Mouse (Mus musculus): Measurements from ENCODE around the gene Spatc1l. TPM values are rescaled to one million over a fixed set of nuclear protein-coding genes. Genes with fewer than 3 reads are reported as not detected.

Spatc1l gene
- total RNA-seq, 2 experiments from 2014 or later = not detected

DNA sequence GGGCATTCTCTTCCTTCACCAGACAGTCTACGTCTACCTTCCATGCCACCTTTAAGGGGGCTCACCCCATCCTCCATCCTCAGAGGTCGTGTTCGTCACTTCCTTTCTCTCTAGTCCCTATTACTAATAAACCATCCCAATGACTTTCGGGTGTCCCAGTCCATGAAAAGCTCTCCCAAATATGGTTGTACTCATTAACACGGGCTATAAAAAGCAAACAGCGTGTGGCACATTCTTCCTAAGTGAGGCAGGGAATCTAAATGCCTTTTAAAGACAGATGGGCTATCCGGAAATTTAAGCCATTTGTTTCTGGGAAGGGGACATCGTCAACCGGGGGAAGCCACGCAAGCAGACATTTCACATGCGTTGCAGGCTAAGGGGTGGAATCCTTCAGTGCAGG lies 28.1 kb downstream of the Spatc1l start:
- no peak for DNase-seq

GRCm38 (mm10) chr10:76596338-76596737 lies 34.3 kb downstream of the Spatc1l start:
- DNase-seq = no peak
- intact Hi-C loops (cut with DNase I) = no loop called here

More for the DNA sequence above, 28.1 kb downstream of the Spatc1l start:
- intact Hi-C loops (cut with DNase I) = no loop called here

DNA sequence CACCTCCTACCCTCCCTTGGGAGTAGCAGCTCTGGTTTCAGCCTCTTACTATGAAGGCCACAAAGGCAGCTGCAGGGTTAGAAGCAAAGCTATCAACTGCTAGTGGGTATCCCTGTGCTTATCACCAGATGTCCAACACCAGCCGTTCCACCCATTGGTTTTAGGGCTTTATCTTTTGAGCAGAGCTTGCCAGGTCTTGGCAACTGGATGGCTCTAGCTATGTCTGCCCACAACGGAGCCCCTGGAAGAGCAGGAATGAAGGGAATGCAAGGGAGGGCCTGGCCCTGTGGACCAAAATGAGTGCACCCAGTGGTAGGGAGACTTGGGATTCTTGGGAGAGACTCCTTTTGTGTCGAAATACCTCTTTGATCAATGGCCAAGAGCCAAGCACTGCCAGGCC lies 40.6 kb downstream of the Spatc1l start:
- no peak for DNase-seq
- intact Hi-C loops (cut with DNase I) = no loop called here

DNA sequence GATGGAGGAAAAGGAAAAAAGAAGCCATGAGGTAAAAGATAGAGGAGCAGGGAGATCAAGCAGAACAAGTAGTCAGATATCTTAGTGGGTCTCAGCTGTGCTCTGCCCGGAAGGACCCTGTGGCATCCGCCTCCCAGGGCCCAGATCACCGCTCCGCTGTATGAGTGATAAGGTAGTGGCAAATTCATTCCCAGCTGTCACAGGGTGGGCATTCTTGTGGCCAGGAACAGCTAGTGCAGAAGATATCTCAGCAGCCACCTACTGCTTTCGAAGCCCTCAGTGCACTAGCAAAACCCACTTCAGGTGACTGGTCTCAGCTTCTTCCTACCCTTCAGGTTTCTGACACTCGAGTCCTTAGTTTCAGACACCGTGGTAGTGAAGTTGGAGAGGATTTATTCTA lies 50.4 kb downstream of the Spatc1l start:
- DNase-seq = no peak
- intact Hi-C loops (cut with DNase I) = no loop called here

Other genes with a start within 250 kb of the Spatc1l start
- gene Dip2a, start 217.0 kb upstream of the Spatc1l start, total RNA-seq (2021) = 10 to 100 TPM; 75.7 to 77.0 TPM
- gene AC141477.1, start 121.8 kb upstream of the Spatc1l start, total RNA-seq (2021) = not detected
- 10 to 100 TPM; 11.5 to 11.6 TPM for gene Pcnt, start 119.5 kb upstream of the Spatc1l start, total RNA-seq (2021)
- not detected for gene 2610028H24Rik, start 113.2 kb upstream of the Spatc1l start, total RNA-seq (2021)
- gene Mcm3ap, start 93.3 kb upstream of the Spatc1l start, total RNA-seq (2021) = 10 to 100 TPM; 59.3 to 61.9 TPM
- gene Ybey, start 93.2 kb upstream of the Spatc1l start, total RNA-seq (2021) = 1 to 10 TPM; 3.8 TPM
- gene Lss, start 30.7 kb upstream of the Spatc1l start, total RNA-seq (2021) = 100 to 1,000 TPM in 1 of 2 experiments, 10 to 100 TPM in 1; 97.2 to 103 TPM
- not detected for gene Ftcd, start 13.4 kb downstream of the Spatc1l start, total RNA-seq (2021)
- gene Col6a2, start 61.4 kb downstream of the Spatc1l start, total RNA-seq (2021) = 10 to 100 TPM; 16.7 to 17.4 TPM
- gene Col6a1, start 163.9 kb downstream of the Spatc1l start, total RNA-seq (2021) = 10 to 100 TPM; 18.6 to 19.2 TPM

All from left cerebral cortex, postnatal 4 days (tissue).